Mouse (Mus musculus) ES-Bruce4 (cell line): ENCODE measurements at regions not wholly inside any gene's neighbourhood (a gene's known extent, or its start where the extent isn't known, plus 50 kb on each side); places are given as distances from the start of the nearest gene placed in this dataset.

Source experiments
- CTCF ChIP-seq: IDR thresholded peaks from one replicate; pipeline ENCODE4 v1.8.1; 2011; ENCODE audit warnings: low read depth, low read length
- POLR2A ChIP-seq: IDR thresholded peaks from one replicate; pipeline ENCODE4 v1.8.1; 2011; ENCODE audit warnings: low read length; ENCODE audit not compliant: insufficient read depth

- no peak for TF ChIP-seq POLR2A
- no peak for TF ChIP-seq CTCF
Measured at GRCm38 (mm10) chr14:36646237-36646636, 322.3 kb downstream of the Ccser2 start.
